Mouse (Mus musculus) hindbrain, embryonic 16.5 days (tissue): ENCODE measurements around the gene Sycp2l. TPM values are rescaled to one million over a fixed set of nuclear protein-coding genes. Genes with fewer than 3 reads are reported as not detected.

Experiments
- ATAC-seq: fragments of 200-750 bp; cut with Nextera tagmentation; 2 replicates; pipeline ENCODE4 v1.8.0; 2017; ENCODE audit warnings: moderate TSS enrichment, moderate library complexity
- H3K27ac ChIP-seq: fragments of 300-500 bp; sonication (generic); 2 replicates; pipeline ENCODE4 v1.5.1; 2014; ENCODE audit warnings: low read depth, mild to moderate bottlenecking, control low read depth, low read length, moderate library complexity
- H3K27me3 ChIP-seq: fragments of 300-500 bp; sonication (generic); replicated peaks from 2 replicates; pipeline ENCODE4 v1.6.1; 2014; ENCODE audit warnings: low read length; ENCODE audit not compliant: control insufficient read depth, insufficient read depth
- H3K36me3 ChIP-seq: fragments of 300-500 bp; sonication (generic); 2 replicates; pipeline ENCODE4 v1.6.1; 2014; ENCODE audit warnings: mild to moderate bottlenecking, low read length, moderate library complexity, mixed read lengths; ENCODE audit not compliant: control insufficient read depth, insufficient read depth
- H3K4me1 ChIP-seq: fragments of 300-500 bp; sonication (generic); 2 replicates; pipeline ENCODE4 v1.6.1; 2014; ENCODE audit warnings: low read depth, low read length; ENCODE audit not compliant: control insufficient read depth, insufficient read depth
- H3K4me2 ChIP-seq: fragments of 300-500 bp; sonication (generic); 2 replicates; pipeline ENCODE4 v1.6.1; 2014; ENCODE audit warnings: mild to moderate bottlenecking, low read length, control low read depth, moderate library complexity
- H3K4me3 ChIP-seq: fragments of 300-500 bp; sonication (generic); 2 replicates; pipeline ENCODE4 v1.5.1; 2014; ENCODE audit warnings: mild to moderate bottlenecking, low read length, control low read depth, moderate library complexity
- H3K9ac ChIP-seq: fragments of 300-500 bp; sonication (generic); 2 replicates; pipeline ENCODE4 v1.6.1; 2014; ENCODE audit warnings: low read depth, mild to moderate bottlenecking, control low read depth, low read length, moderate library complexity
- H3K9me3 ChIP-seq: fragments of 300-500 bp; sonication (generic); 2 replicates; pipeline ENCODE4 v1.6.1; 2014; ENCODE audit warnings: mild to moderate bottlenecking, low read length, moderate library complexity; ENCODE audit not compliant: control insufficient read depth
- WGBS: fragments of 180-500 bp; shearing (Covaris S2); extraction: QIAGEN DNeasy Blood & Tissue Kit; methylation state at CpG from one replicate; pipeline ENCODE4 v1.1.7; 2014; 5-methylcytosine and 5-hydroxymethylcytosine counted together
- polyA plus RNA-seq: library from polyadenylated mRNA; unstranded; fragments of >200 nt; fragmentation: Nextera tagmentation; extraction: Ambion mirVana; gene quantifications from 2 replicates; pipeline ENCODE4 v1.2.1, GENCODE M21; 2015

Sycp2l gene
- polyA plus RNA-seq, 1 experiment from 2014 or later = 0.09 TPM

DNA sequence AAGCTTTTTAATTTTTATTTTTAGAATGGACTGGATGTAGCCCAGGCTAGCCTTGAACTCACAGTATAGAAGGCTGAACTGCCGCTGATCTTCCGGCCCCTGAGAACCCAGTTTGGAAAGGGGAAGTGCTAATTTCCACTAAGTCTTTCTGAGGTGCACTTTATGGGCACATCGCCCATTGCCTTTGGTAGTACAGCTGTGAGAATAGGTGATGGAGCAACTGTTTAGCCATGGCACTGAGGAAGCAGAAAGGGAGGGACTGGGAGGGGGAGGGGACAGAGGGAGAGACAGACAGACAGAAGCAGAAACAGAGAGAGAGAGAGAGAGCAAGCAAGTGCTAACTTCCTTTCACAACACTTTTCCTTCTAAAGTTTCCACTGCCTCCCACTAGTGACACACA is 29.6 kb upstream of the Sycp2l start:
- Histone ChIP-seq H3K27ac (no peak overlapping the region), H3K4me2 (no peak overlapping the region), H3K9me3 (no peaks in the 10 kb centered on the region), H3K4me1 (no peaks in the 10 kb centered on the region), H3K9ac (no peak overlapping the region), H3K27me3 (no peaks in the 10 kb centered on the region), H3K36me3 (no peaks in the 10 kb centered on the region), H3K4me3 (no peak overlapping the region)
- no peak for ATAC-seq
- 86% methylated on average over 3 of the region's 3 CpGs for WGBS

DNA sequence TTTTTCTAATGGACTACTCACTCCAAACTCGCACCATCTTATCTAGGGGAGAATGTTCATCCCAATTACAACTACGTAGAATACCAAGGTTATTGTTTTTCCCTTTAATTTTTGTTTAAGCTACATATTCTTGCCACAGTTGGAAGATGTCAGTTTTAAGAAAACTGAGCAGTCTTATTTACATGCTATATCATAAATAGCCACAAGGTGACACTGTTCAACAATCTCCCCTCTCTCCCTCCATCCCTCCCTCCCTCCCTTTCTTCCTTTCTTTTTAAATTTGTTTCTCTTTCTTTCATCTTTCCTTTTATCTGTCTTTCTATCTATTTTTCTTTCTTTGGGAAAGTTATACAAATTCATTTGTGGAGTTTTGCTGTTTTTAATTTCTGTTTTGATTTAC is 29.0 kb upstream of the Sycp2l start:
- no peak overlapping the region for H3K4me2 ChIP-seq
- H3K4me1 ChIP-seq = no peaks in the 10 kb centered on the region
- H3K27me3 ChIP-seq = no peaks in the 10 kb centered on the region
- no peak for ATAC-seq
- H3K9me3 ChIP-seq = no peaks in the 10 kb centered on the region
- no peaks in the 10 kb centered on the region for H3K36me3 ChIP-seq
- no peak overlapping the region for H3K27ac ChIP-seq
- H3K9ac ChIP-seq = no peak overlapping the region
- WGBS = 20% methylated on average over 2 of the region's 2 CpGs
- H3K4me3 ChIP-seq = no peak overlapping the region

DNA sequence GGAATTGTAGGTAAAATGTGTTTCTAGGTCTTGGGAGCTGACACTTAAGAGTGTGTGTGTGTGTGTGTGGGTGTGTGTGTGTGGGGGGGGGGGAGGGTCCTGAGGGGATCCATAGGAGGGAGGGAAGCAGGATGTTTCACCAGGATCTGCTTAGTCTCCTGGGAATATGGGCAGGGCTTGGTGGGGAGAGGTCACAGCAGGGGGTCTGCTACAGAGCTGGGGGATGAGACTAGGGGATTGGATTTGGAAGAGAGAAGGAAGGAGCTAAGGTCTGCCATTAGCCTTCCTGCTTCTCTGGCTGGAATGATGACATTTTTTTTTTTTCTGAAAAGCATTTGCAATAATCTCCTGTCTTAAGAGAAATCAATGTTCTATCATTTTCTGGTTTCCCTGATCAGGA is 25.4 kb upstream of the Sycp2l start:
- no peak for ATAC-seq
- no peaks in the 10 kb centered on the region for H3K27me3 ChIP-seq
- H3K4me2 ChIP-seq = no peak overlapping the region
- no peaks in the 10 kb centered on the region for H3K9me3 ChIP-seq
- H3K4me3 ChIP-seq = no peak overlapping the region
- H3K36me3 ChIP-seq = no peaks in the 10 kb centered on the region
- no peak overlapping the region for H3K27ac ChIP-seq
- H3K4me1 ChIP-seq = no peaks in the 10 kb centered on the region
- H3K9ac ChIP-seq = no peak overlapping the region

GRCm38 (mm10) chr13:41091271-41091670 is 22.8 kb upstream of the Sycp2l start:
- H3K4me2 ChIP-seq = 0 out of 2 replicates have a peak overlapping the region, but pooled peaks have one; percentile 21
- H3K4me1 ChIP-seq = no peaks in the 10 kb centered on the region
- ATAC-seq = no peak
- no peaks in the 10 kb centered on the region for H3K36me3 ChIP-seq
- no peaks in the 10 kb centered on the region for H3K27me3 ChIP-seq
- no peak overlapping the region for H3K9ac ChIP-seq
- WGBS = 24% methylated on average over 10 of the region's 10 CpGs
- H3K9me3 ChIP-seq = no peaks in the 10 kb centered on the region
- no peak overlapping the region for H3K4me3 ChIP-seq
- H3K27ac ChIP-seq = no peak overlapping the region

DNA sequence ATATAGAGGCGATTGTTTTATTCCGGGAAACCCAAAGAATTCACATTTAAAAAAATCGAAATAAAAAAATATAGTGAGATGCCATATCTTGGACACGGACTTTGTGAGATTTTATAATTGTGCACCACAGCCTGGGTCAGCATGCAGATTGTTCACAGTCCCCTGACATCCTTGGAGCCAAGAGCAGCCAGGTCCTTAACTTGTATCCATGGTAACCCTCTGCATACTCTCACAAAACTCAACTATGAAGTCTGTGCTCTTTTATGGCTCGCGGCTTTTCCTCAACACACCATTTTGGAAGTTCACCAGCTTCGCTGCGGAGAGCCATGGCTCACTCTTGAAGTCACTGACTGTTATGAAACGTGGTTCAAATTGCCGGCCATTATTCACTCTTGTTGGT is 19.9 kb upstream of the Sycp2l start:
- Histone ChIP-seq H3K27me3 (no peaks in the 10 kb centered on the region), H3K27ac (no peak overlapping the region), H3K36me3 (no peaks in the 10 kb centered on the region), H3K9me3 (no peaks in the 10 kb centered on the region), H3K9ac (no peak overlapping the region), H3K4me1 (no peaks in the 10 kb centered on the region), H3K4me2 (no peak overlapping the region), H3K4me3 (no peak overlapping the region)
- 64% methylated on average over 10 of the region's 10 CpGs for WGBS
- ATAC-seq = no peak

DNA sequence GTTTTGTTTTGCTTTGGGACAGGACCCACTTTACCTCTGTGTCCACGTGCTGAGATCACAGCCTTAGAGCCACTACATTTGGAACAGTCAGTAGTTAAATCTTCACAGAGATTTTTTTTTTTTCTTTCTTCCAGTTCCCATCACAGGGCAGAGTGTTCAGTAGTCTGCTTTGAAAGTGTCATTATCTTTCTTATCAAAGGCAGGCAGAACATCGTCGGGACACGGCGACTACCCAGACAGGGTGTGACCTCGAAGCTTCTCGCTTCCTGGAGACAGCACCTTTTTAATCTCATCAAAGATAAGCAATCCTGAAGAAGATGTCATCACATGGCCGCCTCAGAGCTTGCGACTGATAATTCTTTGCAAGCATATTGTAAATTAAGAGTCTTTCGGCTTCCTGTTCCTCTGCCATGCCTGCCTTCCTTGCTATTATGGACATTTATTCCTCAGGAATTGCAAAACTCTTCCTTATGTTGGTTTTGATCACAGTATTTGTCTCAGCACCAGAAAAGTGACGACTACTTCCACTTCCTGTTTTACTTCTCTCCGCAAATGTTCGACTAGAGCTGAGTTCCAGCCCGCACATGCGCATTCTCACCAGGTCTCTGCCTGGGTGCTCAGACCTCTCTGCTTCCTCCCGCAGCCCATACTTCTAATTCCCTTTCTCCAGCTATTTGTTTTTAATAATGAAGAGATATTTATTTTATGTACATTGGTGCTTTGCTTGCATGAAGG is 16.6 kb upstream of the Sycp2l start:
- Histone ChIP-seq H3K27ac (no peak overlapping the region), H3K4me1 (no peaks in the 10 kb centered on the region), H3K9ac (no peak overlapping the region), H3K4me3 (no peak overlapping the region), H3K4me2 (no peak overlapping the region), H3K36me3 (no peaks in the 10 kb centered on the region), H3K27me3 (no peaks in the 10 kb centered on the region), H3K9me3 (peaks cover 2% of the 10 kb centered on the region; the same call in 1 of the 2 replicates)
- WGBS = 84% methylated on average over 16 of the region's 16 CpGs
- no peak for ATAC-seq

- WGBS = 88% methylated on average over 15 of the region's 15 CpGs
- ATAC-seq = no peak
- no peak overlapping the region for H3K9ac ChIP-seq
These were observed 15.8 kb upstream of the Sycp2l start for GRCm38 (mm10) chr13:41098325-41098724.

GRCm38 (mm10) chr13:41100031-41100430 is 14.1 kb upstream of the Sycp2l start:
- Histone ChIP-seq H3K9me3 (peaks cover 2% of the 10 kb centered on the region; the same call in 1 of the 2 replicates), H3K4me2 (no peak overlapping the region), H3K4me1 (no peaks in the 10 kb centered on the region), H3K27ac (no peak overlapping the region), H3K27me3 (no peaks in the 10 kb centered on the region), H3K36me3 (no peaks in the 10 kb centered on the region), H3K4me3 (no peak overlapping the region), H3K9ac (no peak overlapping the region)
- 100% methylated on average over 2 of the region's 2 CpGs for WGBS
- ATAC-seq = no peak

More at GRCm38 (mm10) chr13:41098325-41098724, 15.8 kb upstream of the Sycp2l start:
- Histone ChIP-seq H3K27ac (no peak overlapping the region), H3K27me3 (no peaks in the 10 kb centered on the region), H3K4me1 (no peaks in the 10 kb centered on the region), H3K4me3 (no peak overlapping the region), H3K9me3 (peaks cover 2% of the 10 kb centered on the region; the same call in 1 of the 2 replicates), H3K4me2 (no peak overlapping the region), H3K36me3 (no peaks in the 10 kb centered on the region)

DNA sequence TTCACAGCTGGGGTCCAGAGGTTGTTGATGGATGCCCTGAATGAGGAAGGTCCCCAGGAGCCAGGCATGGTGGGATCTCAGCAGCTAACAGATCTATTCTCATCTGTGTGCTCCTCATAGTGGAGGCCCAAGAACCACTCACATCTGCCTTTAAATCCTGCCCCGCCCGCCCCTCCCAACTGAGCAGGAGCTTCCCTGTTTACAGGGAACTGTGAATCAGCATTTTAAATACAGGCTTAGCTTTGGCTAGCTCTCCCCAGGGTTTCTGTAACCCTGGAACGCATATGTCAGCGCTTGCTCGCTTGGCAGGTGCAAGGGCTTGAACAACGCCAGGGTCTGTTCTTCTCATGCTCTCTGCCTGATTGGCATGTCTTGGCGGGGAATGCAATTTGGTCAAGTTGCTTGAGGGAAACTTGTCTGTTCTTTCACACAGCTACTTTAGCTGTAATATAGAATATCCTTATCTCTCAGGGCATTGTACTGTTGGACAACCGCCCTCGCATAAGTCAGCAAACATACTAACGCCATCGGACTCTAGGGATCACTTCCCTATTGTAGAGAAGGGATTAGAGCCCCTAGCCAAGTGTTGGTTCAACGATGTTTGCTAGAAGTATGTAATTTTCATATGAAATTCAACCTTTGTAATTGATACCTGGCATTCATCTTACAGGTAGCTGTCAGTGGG is 10.1 kb upstream of the Sycp2l start:
- Histone ChIP-seq H3K4me2 (no peak overlapping the region), H3K9me3 (peaks cover 2% of the 10 kb centered on the region; the same call in 1 of the 2 replicates), H3K36me3 (no peaks in the 10 kb centered on the region), H3K4me1 (no peaks in the 10 kb centered on the region), H3K27ac (no peak overlapping the region), H3K27me3 (no peaks in the 10 kb centered on the region), H3K4me3 (no peak overlapping the region), H3K9ac (no peak overlapping the region)
- ATAC-seq = no peak
- WGBS = 73% methylated on average over 12 of the region's 12 CpGs
